Mouse (Mus musculus) mouse embryonic stem cell (cell line): ENCODE results near the gene Olfr945.

ENCODE experiments used
- in situ Hi-C, 2 experiments: fragments of 300-500 bp; cut with MboI; formaldehyde crosslinking; loops; 1 replicate in 1 of 2; 3 replicates in 1 of 2; pipeline ENCODE4 v1.14.3; 2019 to 2020; ENCODE audit warnings: low sequenced_read_pairs in 2 of 2, low pct_unique_long_range_greater_than_20kb in 1 of 2, mixed read lengths in 1 of 2; ENCODE audit not compliant: unreplicated experiment in 1 of 2

Olfr945 gene

GRCm38 (mm10) chr9:39276718-39277117 is at the start of gene Olfr945:
Gene Olfr945 (minus strand): TSS chr9:39276818.
- in situ Hi-C loops, result no loop called here

GRCm38 (mm10) chr9:39325945-39326344 is 49.3 kb upstream of the Olfr945 start, which contains the start of gene Olfr948:
Gene Olfr948 (minus strand): TSS chr9:39326045.
- in situ Hi-C loops, result no loop called here

GRCm38 (mm10) chr9:39287136-39287535 is 10.5 kb upstream of the Olfr945 start:
- in situ Hi-C loops, result no loop called here

- in situ Hi-C loops, result no loop called here
These were observed 26.7 kb downstream of the Olfr945 start, which contains the start of gene Olfr1537 for GRCm38 (mm10) chr9:39249894-39250293. Gene Olfr1537 (minus strand): TSS chr9:39249994.
